Mouse (Mus musculus): Measurements from ENCODE around the gene Ttf2.

Ttf2 gene

DNA sequence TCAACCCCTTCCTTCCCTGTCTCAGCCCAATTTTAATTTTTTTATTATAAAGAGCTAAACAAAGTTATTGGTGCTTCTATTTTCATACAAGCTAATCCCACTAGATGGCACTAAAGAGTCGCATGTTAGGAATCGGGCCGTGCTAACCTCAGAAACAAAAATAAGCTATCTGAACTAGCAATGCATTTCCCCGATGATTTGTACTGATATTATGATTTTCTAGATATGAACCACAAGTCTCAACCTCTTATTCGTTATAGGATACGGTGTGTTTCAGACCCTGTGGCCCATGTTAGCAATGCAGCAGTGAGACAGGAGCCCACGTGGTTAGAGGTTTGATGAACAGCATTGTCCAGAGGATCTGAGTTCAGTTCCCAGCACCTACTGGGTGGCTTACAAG lies 52.6 kb downstream of the Ttf2 start:
- DNase-seq (ENCODE audit: extremely low read depth, low read depth, low spot score): no peak

DNA sequence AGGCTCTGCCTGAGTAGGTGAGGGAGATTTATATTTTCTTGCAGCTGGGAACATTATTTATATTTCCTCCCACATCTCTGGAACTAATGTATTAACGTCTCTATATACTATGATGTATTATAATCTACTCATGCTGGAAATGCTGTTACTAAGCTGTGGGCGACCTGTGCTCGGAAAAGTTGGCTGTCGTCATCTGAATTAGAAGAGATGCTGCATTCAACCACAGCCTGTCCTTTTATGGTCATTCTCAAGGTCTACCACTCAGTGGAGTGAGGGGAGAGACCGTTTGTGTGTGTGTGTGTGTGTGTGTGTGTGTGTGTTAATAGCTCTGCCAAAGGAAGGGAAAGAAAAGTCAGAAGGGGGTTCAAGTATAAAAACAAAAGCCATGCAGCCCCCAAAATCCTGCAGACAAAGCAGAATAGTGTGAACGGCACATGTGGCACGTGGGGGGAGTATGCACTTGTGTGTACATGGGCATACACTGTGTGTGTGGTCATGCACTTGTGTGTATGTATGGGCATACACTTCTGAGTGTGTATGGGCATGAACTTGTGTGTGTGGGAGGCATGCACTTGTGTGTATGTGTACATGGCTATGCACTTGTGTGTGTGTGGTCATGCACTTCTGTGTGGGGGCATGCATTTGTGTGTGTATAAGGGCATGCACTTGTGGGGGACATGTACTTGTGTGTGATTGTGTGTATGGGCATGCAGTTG lies 57.8 kb downstream of the Ttf2 start:
- no peak for DNase-seq (ENCODE audit: extremely low read depth, low read depth, low spot score)

DNA sequence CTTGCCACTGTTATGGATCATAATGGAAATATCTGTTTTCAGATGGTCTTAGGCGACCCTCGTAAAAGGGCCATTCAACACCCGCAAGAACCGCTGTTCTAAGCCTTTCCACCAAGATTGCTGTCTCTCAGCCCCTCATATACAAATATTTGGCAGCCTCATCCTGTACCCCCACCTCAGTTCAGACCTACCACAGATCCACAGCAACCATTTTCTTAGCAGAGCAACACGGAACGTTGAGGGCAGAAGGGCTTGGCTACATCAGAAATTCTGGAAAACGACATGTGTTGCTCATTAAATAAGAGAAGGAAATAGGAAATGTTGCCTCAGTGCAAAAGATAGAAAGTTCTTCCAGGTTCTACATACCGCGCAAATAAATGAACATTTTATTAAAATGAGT lies 58.4 kb downstream of the Ttf2 start:
- no peak for DNase-seq (ENCODE audit: extremely low read depth, low read depth, low spot score)

DNA sequence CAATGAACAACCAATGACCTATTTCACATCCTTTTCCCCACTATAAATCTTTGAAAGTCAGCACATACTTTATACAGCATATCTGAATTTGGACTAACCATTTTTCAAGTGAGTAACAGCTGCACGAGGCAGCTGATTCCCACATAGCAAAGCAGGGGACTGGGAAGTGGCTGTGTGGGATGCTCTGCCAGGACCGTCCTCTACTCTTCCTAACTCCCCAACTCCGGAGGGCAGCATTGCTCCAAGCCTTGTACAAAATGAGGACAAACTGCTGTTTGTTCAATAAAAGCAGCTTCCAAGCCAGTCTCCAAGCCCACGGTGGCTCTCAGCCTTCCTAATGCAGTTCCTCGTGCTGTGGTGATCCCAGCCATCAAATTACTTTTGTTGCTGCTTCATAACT lies 58.8 kb downstream of the Ttf2 start:
- DNase-seq (ENCODE audit: extremely low read depth, low read depth, low spot score): no peak

DNA sequence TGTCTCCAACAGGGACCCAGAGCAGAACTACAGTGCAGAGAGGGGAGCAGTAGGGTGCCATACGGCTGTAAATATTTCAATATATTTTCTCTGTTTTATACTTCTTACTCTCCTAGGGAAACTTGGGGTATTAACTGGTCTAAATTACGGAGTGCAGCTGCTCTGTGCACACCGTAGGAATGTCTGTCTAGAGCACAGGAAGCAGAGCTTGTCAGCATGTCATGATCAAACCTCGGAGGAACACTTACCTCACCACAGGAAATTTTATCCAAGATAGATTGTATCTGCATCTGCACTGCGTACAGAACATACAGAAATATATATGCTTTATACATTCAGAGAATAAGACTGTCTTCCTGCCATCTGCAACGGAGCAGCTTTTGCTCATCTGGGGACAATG lies 60.9 kb downstream of the Ttf2 start:
- no peak for DNase-seq (ENCODE audit: extremely low read depth, low read depth, low spot score)

DNA sequence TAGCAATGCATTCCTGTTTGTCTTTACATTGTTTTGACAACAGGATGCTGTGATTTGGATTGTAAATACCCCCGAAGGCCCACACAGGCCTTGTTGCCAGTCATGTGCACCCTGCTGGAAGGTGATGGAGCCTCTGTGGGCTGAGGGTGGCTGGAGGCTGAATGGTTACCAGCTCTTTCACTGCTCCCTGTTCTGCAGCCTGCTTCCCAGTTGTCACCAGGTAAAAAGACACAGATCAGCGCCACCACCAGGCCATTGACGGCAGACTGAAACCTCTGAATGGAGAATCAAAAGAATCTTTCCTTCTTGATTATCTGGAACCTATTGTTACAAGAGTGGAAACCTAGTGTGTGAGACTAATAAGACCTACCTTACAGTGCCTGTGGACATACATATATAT lies 62.5 kb downstream of the Ttf2 start:
- DNase-seq (ENCODE audit: extremely low read depth, low read depth, low spot score): no peak

DNA sequence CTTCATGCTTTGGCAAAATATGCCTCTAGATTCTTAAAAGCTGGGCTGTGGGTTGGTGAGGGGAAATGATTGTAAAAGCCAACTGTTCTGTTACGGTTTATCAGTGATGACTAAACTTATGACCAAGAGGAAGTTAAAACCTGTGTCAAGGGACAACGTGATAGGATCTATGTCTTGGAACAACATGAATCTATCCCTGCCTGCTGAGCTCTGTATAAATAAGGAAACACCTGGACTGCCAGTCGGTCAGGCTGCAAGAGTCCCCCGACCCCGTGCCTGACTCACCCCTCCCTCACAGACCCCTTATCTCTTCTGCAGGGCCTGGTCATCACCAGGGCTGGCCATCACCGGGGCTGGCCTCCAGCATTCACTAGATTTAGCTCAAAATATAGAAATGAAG lies 63.3 kb downstream of the Ttf2 start:
- DNase-seq (ENCODE audit: extremely low read depth, low read depth, low spot score): no peak

DNA sequence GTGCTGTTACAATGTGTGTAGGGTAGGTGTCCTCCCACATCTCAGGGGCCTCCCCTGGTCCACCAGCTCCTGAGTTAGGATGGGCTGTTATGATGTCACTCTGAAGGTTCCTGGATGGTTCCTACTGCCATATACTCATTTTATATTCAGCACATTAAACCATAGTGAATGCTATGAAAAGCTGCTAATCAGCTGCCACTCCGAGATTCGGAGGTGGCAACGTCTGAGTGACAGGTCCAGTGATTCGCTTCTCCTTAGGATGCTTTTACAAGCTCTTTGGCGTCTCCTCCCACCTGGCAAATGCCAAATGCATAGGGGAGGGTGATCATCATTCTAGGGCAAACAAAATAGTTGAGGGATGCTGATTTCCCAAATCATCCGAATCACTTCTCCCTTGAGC lies 74.0 kb downstream of the Ttf2 start:
- no peak for DNase-seq (ENCODE audit: extremely low read depth, low read depth, low spot score)

DNA sequence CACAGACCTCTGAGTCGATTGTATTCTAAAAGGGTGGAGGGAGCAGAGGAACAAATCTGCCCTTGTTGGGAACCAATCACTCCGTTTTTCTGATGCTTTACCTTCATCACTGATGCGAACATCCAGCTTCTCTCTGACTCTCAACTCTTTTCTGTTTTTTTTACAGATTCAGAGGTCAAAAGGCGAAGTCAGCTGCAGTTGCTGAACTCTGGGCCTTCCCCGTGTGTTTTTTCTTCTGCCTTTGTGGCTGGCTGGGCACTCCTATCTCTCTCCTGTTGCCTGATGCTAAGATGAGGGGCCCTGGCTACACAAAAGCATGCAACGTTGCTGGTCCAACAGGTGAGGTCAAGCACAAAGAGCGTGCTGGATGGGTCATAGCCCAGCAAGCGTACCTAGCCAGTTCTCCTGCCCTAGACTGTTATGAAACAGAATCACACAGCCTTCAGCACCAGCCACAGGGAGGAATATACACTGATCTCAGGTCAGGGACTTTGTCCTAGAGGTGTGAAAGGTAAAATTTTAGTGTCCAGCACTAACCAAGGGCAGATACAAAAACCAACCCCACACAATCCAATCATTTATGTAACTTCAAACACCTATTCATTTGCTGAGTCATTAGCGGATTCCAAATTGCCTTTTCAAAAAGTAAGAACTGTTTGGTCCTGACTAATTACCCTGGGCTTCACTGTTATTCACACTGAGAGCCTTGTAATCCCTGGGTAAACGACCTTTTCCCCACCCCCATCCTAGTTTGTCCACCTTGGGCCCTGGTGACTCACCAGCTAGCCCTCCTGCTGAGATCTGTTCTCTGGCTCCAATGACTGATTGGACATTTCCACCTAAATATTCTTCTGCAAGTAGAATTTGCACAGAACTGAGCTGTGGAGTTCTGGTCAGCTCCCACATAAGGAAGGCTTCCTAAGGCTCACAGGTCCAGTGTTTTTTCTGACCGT lies 76.8 kb downstream of the Ttf2 start:
- no peak for DNase-seq (ENCODE audit: extremely low read depth, low read depth, low spot score)

DNA sequence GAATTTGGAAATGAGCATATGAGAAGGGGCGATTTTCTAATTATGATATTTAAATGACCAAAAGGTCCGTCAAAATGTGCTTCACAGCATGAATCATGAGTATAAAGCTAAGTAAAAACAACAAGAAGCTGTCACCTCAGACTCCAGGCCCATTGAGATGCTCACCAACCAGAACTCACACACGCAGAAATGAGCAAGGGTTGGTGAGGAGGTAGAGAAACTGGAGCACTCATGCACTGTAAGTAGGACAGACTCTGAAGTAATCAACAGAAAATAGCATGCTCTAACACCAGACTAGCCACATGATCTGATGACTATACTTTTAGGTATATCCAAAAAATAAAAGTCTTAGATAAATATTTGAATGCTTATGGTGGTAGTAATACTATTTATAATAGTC lies 79.1 kb downstream of the Ttf2 start:
- DNase-seq (ENCODE audit: extremely low read depth, low read depth, low spot score): no peak

DNA sequence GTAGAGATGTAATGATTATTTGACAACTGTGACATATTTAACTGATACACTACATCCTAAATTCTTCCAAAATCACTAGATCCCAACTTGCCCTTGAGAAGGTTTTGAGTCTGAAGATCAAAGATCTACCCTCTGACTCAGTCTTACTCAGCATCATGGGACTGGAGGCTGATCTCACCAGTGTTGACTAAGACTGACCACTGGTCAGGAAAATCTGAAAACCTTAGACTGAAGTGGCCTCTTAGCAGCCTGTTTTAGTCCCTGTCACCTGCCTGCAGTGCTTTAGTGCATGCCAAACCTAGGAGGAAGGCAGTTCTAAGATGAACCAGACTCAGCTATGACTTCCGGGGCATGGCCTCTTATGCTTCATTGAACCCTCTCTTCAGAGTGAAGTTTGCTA lies 80.2 kb downstream of the Ttf2 start:
- no peak for DNase-seq (ENCODE audit: extremely low read depth, low read depth, low spot score)

Data from fat pad, adult 2 months (tissue).